26 mouse cellular contexts compared by ENCODE assay signal in genomic region chr3:69953674-69954329, GRCm38 (mm10). TPM values are rescaled to one million over a fixed set of nuclear protein-coding genes. Genes with fewer than 3 reads are reported as not detected.
DNase-seq lines count a peak whose midpoint lies in the region; ATAC-seq lines count a peak whose summit lies in the region.
"Had no signal": no experiment of that assay in that cellular context is flagged by ENCODE, and none has a peak within 500 bp of the region (broad histone marks: within the 10 kb centered on the region; RNA-seq: fewer than 3 reads in every experiment).

No protein-coding gene starts in this region.

- no peak overlapping the region for H3K27ac ChIP-seq in embryonic facial prominence, embryonic 11.5 days (replicated peaks; ENCODE audit: low read depth, low read length)
- H3K27ac ChIP-seq in embryonic facial prominence, embryonic 10.5 days (replicated peaks): no peak overlapping the region
- no peak overlapping the region for H3K27ac ChIP-seq in hindbrain, embryonic 16.5 days (ENCODE audit: low read depth, low read length)
- no peak overlapping the region for H3K27ac ChIP-seq in hindbrain, embryonic 11.5 days (ENCODE audit: low read depth, low read length)
- H3K27ac ChIP-seq in forebrain, embryonic 16.5 days (ENCODE audit: low read length): no peak overlapping the region
- H3K27ac ChIP-seq: heart, embryonic 13.5 days; kidney, postnatal 0 days; liver, embryonic 15.5 days; macrophage; midbrain, embryonic 10.5 days; neural tube, embryonic 13.5 days; stomach, embryonic 15.5 days had no signal

- no peaks in the 10 kb centered on the region for H3K36me3 ChIP-seq in embryonic facial prominence, embryonic 11.5 days (replicated peaks; ENCODE audit: control insufficient read depth, insufficient read depth, low read depth, low read length)
- no peaks in the 10 kb centered on the region for H3K36me3 ChIP-seq in embryonic facial prominence, embryonic 10.5 days (replicated peaks)
- no peaks in the 10 kb centered on the region for H3K36me3 ChIP-seq in hindbrain, embryonic 16.5 days (ENCODE audit: control insufficient read depth, insufficient read depth, low read length)
- H3K36me3 ChIP-seq in hindbrain, embryonic 11.5 days (ENCODE audit: control insufficient read depth, insufficient read depth, low read length): no peaks in the 10 kb centered on the region
- no peaks in the 10 kb centered on the region for H3K36me3 ChIP-seq in forebrain, embryonic 16.5 days (ENCODE audit: control insufficient read depth, insufficient read depth)
- H3K36me3 ChIP-seq: heart, embryonic 13.5 days; liver, embryonic 15.5 days; midbrain, embryonic 10.5 days; neural tube, embryonic 13.5 days; stomach, embryonic 15.5 days had no signal

- no peak overlapping the region for H3K9ac ChIP-seq in embryonic facial prominence, embryonic 11.5 days (replicated peaks; ENCODE audit: low read length)
- H3K9ac ChIP-seq in hindbrain, embryonic 16.5 days (ENCODE audit: low read depth, low read length): no peak overlapping the region
- H3K9ac ChIP-seq in hindbrain, embryonic 11.5 days (ENCODE audit: low read depth, low read length): no peak overlapping the region
- no peak overlapping the region for H3K9ac ChIP-seq in forebrain, embryonic 16.5 days (replicated peaks; ENCODE audit: low read depth, low read length)
- H3K9ac ChIP-seq: heart, embryonic 13.5 days; liver, embryonic 15.5 days; neural tube, embryonic 13.5 days; stomach, embryonic 15.5 days had no signal

- H3K4me1 ChIP-seq in embryonic facial prominence, embryonic 11.5 days (ENCODE audit: control insufficient read depth, insufficient read depth, low read length): no peaks in the 10 kb centered on the region
- 0 out of 2 replicates have a peak, but pooled peaks cover 3% of the 10 kb centered on the region for H3K4me1 ChIP-seq in embryonic facial prominence, embryonic 10.5 days
- H3K4me1 ChIP-seq in hindbrain, embryonic 16.5 days (ENCODE audit: control insufficient read depth, insufficient read depth, low read depth, low read length): no peaks in the 10 kb centered on the region
- no peaks in the 10 kb centered on the region for H3K4me1 ChIP-seq in hindbrain, embryonic 11.5 days (replicated peaks; ENCODE audit: control insufficient read depth, insufficient read depth, low read length)
- H3K4me1 ChIP-seq in forebrain, embryonic 16.5 days (replicated peaks; ENCODE audit: control insufficient read depth, insufficient read depth, low read length): peaks cover 11% of the 10 kb centered on the region
- H3K4me1 ChIP-seq: heart, embryonic 13.5 days; liver, embryonic 15.5 days; midbrain, embryonic 10.5 days; neural tube, embryonic 13.5 days; stomach, embryonic 15.5 days had no signal

- DNase-seq in embryonic facial prominence, embryonic 11.5 days (ENCODE audit: low spot score): peak; percentile 17
- no peak for DNase-seq in embryonic facial prominence, embryonic 10.5 days (ENCODE audit: low spot score)
- DNase-seq in hindbrain, embryonic 11.5 days (ENCODE audit: low spot score): no peak
- peak; percentile 60 for DNase-seq in Muller cell, postnatal 12 days (ENCODE audit: inconsistent ontology term)
- DNase-seq in cerebellum, adult 9-11 months: no peak
- DNase-seq: adrenal gland, postnatal 10 days; cerebellum, adult 11-12 months; cerebellum, postnatal 25 days; heart, adult 11 months; kidney, adult 18-20 months; layer of hippocampus, postnatal 36 days; right cerebral cortex, postnatal 25 days had no signal

- no peaks in the 10 kb centered on the region for H3K9me3 ChIP-seq in embryonic facial prominence, embryonic 11.5 days (replicated peaks; ENCODE audit: control insufficient read depth, low read length)
- H3K9me3 ChIP-seq in embryonic facial prominence, embryonic 10.5 days: no peaks in the 10 kb centered on the region
- no peaks in the 10 kb centered on the region for H3K9me3 ChIP-seq in hindbrain, embryonic 16.5 days (ENCODE audit: control insufficient read depth, low read length)
- H3K9me3 ChIP-seq in hindbrain, embryonic 11.5 days (ENCODE audit: control insufficient read depth, low read length): no peaks in the 10 kb centered on the region
- H3K9me3 ChIP-seq in forebrain, embryonic 16.5 days (ENCODE audit: control insufficient read depth, low read length): no peaks in the 10 kb centered on the region
- H3K9me3 ChIP-seq: heart, embryonic 13.5 days; liver, embryonic 15.5 days; midbrain, embryonic 10.5 days; neural tube, embryonic 13.5 days; stomach, embryonic 15.5 days had no signal

- no peak for ATAC-seq in embryonic facial prominence, embryonic 11.5 days (replicated peaks; ENCODE audit: insufficient number of reproducible peaks, low FRiP score, low TSS enrichment, low read depth)
- peak; percentile 58 for ATAC-seq in hindbrain, embryonic 16.5 days
- no peak for ATAC-seq in hindbrain, embryonic 11.5 days (ENCODE audit: low FRiP score)
- ATAC-seq in forebrain, embryonic 16.5 days: peak; percentile 92
- ATAC-seq: activated CD4-positive, CD25-positive, alpha-beta regulatory T cell, adult 4 months; CD4-positive, CD25-positive, alpha-beta regulatory T cell, adult 4 months had no signal

- no peak overlapping the region for H3K4me3 ChIP-seq in embryonic facial prominence, embryonic 11.5 days (ENCODE audit: low read depth, low read length)
- no peak overlapping the region for H3K4me3 ChIP-seq in embryonic facial prominence, embryonic 10.5 days
- H3K4me3 ChIP-seq in hindbrain, embryonic 16.5 days (ENCODE audit: low read length): no peak overlapping the region
- no peak overlapping the region for H3K4me3 ChIP-seq in hindbrain, embryonic 11.5 days (ENCODE audit: low read depth, low read length)
- no peak overlapping the region for H3K4me3 ChIP-seq in forebrain, embryonic 16.5 days (replicated peaks; ENCODE audit: low read length)
- H3K4me3 ChIP-seq: erythroblast, embryonic 14.5 days; heart, embryonic 13.5 days; liver, embryonic 15.5 days; midbrain, embryonic 10.5 days; neural tube, embryonic 13.5 days; stomach, embryonic 15.5 days had no signal

- no peaks in the 10 kb centered on the region for H3K27me3 ChIP-seq in embryonic facial prominence, embryonic 11.5 days (ENCODE audit: control insufficient read depth, insufficient read depth, low read length)
- no peaks in the 10 kb centered on the region for H3K27me3 ChIP-seq in embryonic facial prominence, embryonic 10.5 days (replicated peaks; ENCODE audit: low read depth, poor library complexity, severe bottlenecking)
- no peaks in the 10 kb centered on the region for H3K27me3 ChIP-seq in hindbrain, embryonic 16.5 days (replicated peaks; ENCODE audit: control insufficient read depth, insufficient read depth, low read length)
- no peaks in the 10 kb centered on the region for H3K27me3 ChIP-seq in hindbrain, embryonic 11.5 days (ENCODE audit: control insufficient read depth, insufficient read depth, low read length)
- H3K27me3 ChIP-seq in forebrain, embryonic 16.5 days (replicated peaks; ENCODE audit: control insufficient read depth, insufficient read depth, low read length): no peaks in the 10 kb centered on the region
- H3K27me3 ChIP-seq: heart, embryonic 13.5 days; liver, embryonic 15.5 days; neural tube, embryonic 13.5 days; stomach, embryonic 15.5 days had no signal

- 62% methylated on average over 6 of the region's 6 CpGs for WGBS in embryonic facial prominence, embryonic 11.5 days
- 71% methylated on average over 6 of the region's 6 CpGs for WGBS in embryonic facial prominence, embryonic 10.5 days
- WGBS in hindbrain, embryonic 16.5 days: 71% methylated on average over 6 of the region's 6 CpGs
- WGBS in hindbrain, embryonic 11.5 days: 75% methylated on average over 6 of the region's 6 CpGs
- 35% methylated on average over 6 of the region's 6 CpGs for WGBS in forebrain, embryonic 16.5 days

- no peak overlapping the region for H3K4me2 ChIP-seq in embryonic facial prominence, embryonic 11.5 days (ENCODE audit: low read depth, low read length)
- no peak overlapping the region for H3K4me2 ChIP-seq in hindbrain, embryonic 16.5 days (ENCODE audit: low read length)
- no peak overlapping the region for H3K4me2 ChIP-seq in hindbrain, embryonic 11.5 days (replicated peaks; ENCODE audit: low read depth, low read length)
- no peak overlapping the region; the same call in 1 of the 2 replicates for H3K4me2 ChIP-seq in forebrain, embryonic 16.5 days (ENCODE audit: low read length)
- H3K4me2 ChIP-seq: heart, embryonic 13.5 days; liver, embryonic 15.5 days; neural tube, embryonic 13.5 days; stomach, embryonic 15.5 days had no signal

RNA-seq across cellular contexts. Expression of gene Otol1, which starts 53.6 kb away (rescaled TPM):
- polyA plus RNA-seq in embryonic facial prominence, embryonic 11.5 days (2014; fragmentation: Nextera tagmentation; extraction: Ambion mirVana): not detected in 2 replicates
- polyA plus RNA-seq in embryonic facial prominence, embryonic 10.5 days (2016; fragmentation: Nextera tagmentation; extraction: Ambion mirVana): 0.23 TPM in 1 of 2 replicates, not detected in the other
- polyA plus RNA-seq in hindbrain, embryonic 16.5 days (2015; fragmentation: Nextera tagmentation; extraction: Ambion mirVana): 0.09 TPM in 2 replicates
- polyA plus RNA-seq in hindbrain, embryonic 11.5 days (2014; fragmentation: Nextera tagmentation; extraction: Ambion mirVana): 0.31 and 0.37 TPM in 2 replicates
- polyA plus RNA-seq in forebrain, embryonic 16.5 days (2015; fragmentation: Nextera tagmentation; extraction: Ambion mirVana): not detected in 2 replicates
- polyA plus RNA-seq: activated CD4-positive, CD25-positive, alpha-beta regulatory T cell, adult 4 months; CD4-positive, CD25-positive, alpha-beta regulatory T cell, adult 4 months; erythroblast, embryonic 14.5 days; heart, embryonic 13.5 days; kidney, postnatal 0 days; limb, embryonic 14.5 days; liver, embryonic 15.5 days; lung, embryonic 16.5 days; macrophage; midbrain, embryonic 10.5 days; stomach, embryonic 15.5 days had no signal

Comparison
In these comparisons a context has a peak if more than half of its experiments do, and no peak if none do; other contexts are left out.
1. ATAC-seq: peak in hindbrain, embryonic 16.5 days (single experiment) and forebrain, embryonic 16.5 days (single experiment); none in embryonic facial prominence, embryonic 11.5 days (single experiment) and hindbrain, embryonic 11.5 days (single experiment).
2. DNase-seq: peak in embryonic facial prominence, embryonic 11.5 days (single experiment) and Muller cell, postnatal 12 days (single experiment); none in embryonic facial prominence, embryonic 10.5 days (single experiment), hindbrain, embryonic 11.5 days (single experiment) and cerebellum, adult 9-11 months (single experiment).